In genomic region chr7:80187501-80187900, GRCm38 (mm10) we compare ENCODE assay signal across 8 mouse cellular contexts. TPM values are rescaled to one million over a fixed set of nuclear protein-coding genes. Genes with fewer than 3 reads are reported as not detected.
A peak's percentile ranks its signal among the peaks of the same experiment; 100 is the strongest.
DNase-seq lines count a peak whose midpoint lies in the region; ATAC-seq and TF ChIP-seq lines count a peak whose summit lies in the region.

No protein-coding gene starts in this region.

- no peak for TF ChIP-seq EP300 in lung, postnatal 0 days (IDR thresholded peaks at IDR 0.05)

- peak overlapping the region; percentile 26; the same call in 1 of the 2 replicates for H3K27ac ChIP-seq in cerebellum, adult 2 months (ENCODE audit: insufficient read depth, low read length)
- H3K27ac ChIP-seq in lung, postnatal 0 days (ENCODE audit: low read length), result no peak overlapping the region
- no peak overlapping the region for H3K27ac ChIP-seq in limb, embryonic 13.5 days
- no peak overlapping the region; the same call in 1 of the 2 replicates for H3K27ac ChIP-seq in stomach, embryonic 14.5 days (ENCODE audit: low read length)

- peaks cover 3% of the 10 kb centered on the region; the same call in 1 of the 2 replicates for H3K4me1 ChIP-seq in cerebellum, adult 2 months (ENCODE audit: control insufficient read depth, insufficient read depth, low read length)
- H3K4me1 ChIP-seq in lung, postnatal 0 days (ENCODE audit: insufficient read depth, low read depth, low read length), result peaks cover 24% of the 10 kb centered on the region
- H3K4me1 ChIP-seq in limb, embryonic 13.5 days, result peaks cover 44% of the 10 kb centered on the region
- peaks cover 30% of the 10 kb centered on the region for H3K4me1 ChIP-seq in stomach, embryonic 14.5 days (ENCODE audit: control insufficient read depth, insufficient read depth, low read length)

- TF ChIP-seq POLR2A in cerebellum, adult 2 months (IDR thresholded peaks at IDR 0.05; ENCODE audit: borderline replicate concordance, insufficient read depth, low read length), result no peak

- H3K4me3 ChIP-seq in cerebellum, adult 2 months (replicated peaks; ENCODE audit: insufficient read depth, low read depth, low read length), result peak overlapping the region; percentile 60
- 0 out of 2 replicates have a peak overlapping the region, but pooled peaks have one; percentile 49 for H3K4me3 ChIP-seq in lung, postnatal 0 days (ENCODE audit: low read depth, low read length)
- H3K4me3 ChIP-seq in limb, embryonic 13.5 days, result peak overlapping the region; percentile 54
- peak overlapping the region; percentile 43 for H3K4me3 ChIP-seq in stomach, embryonic 14.5 days (ENCODE audit: low read depth, low read length)

- H3K9ac ChIP-seq in lung, postnatal 0 days (replicated peaks; ENCODE audit: low read depth), result no peak overlapping the region
- 0 out of 2 replicates have a peak overlapping the region, but pooled peaks have one; percentile 9 for H3K9ac ChIP-seq in limb, embryonic 13.5 days
- no peak overlapping the region for H3K9ac ChIP-seq in stomach, embryonic 14.5 days (replicated peaks; ENCODE audit: low read depth, low read length)

- ATAC-seq in lung, postnatal 0 days, result no peak
- no peak for ATAC-seq in limb, embryonic 13.5 days (ENCODE audit: low FRiP score, low read depth)
- ATAC-seq in stomach, embryonic 14.5 days (ENCODE audit: insufficient number of reproducible peaks, insufficient read depth, low FRiP score, low read depth), result no peak

- H3K27me3 ChIP-seq in cerebellum, adult 2 months (ENCODE audit: control insufficient read depth, insufficient read depth, low read length), result no peaks in the 10 kb centered on the region
- no peaks in the 10 kb centered on the region for H3K27me3 ChIP-seq in lung, postnatal 0 days (replicated peaks; ENCODE audit: insufficient read depth, low read length)
- H3K27me3 ChIP-seq in limb, embryonic 13.5 days, result no peaks in the 10 kb centered on the region
- H3K27me3 ChIP-seq in stomach, embryonic 14.5 days (ENCODE audit: control insufficient read depth, insufficient read depth, low read length), result no peaks in the 10 kb centered on the region

- WGBS in cerebellum, adult 2 months, result 57% methylated on average over 12 of the region's 12 CpGs
- 71% methylated on average over 12 of the region's 12 CpGs for WGBS in lung, postnatal 0 days
- 79% methylated on average over 12 of the region's 12 CpGs for WGBS in limb, embryonic 13.5 days
- 57% methylated on average over 12 of the region's 12 CpGs for WGBS in stomach, embryonic 14.5 days

- H3K4me2 ChIP-seq in lung, postnatal 0 days (replicated peaks; ENCODE audit: low read depth, low read length), result peak overlapping the region; percentile 71
- H3K4me2 ChIP-seq in limb, embryonic 13.5 days (replicated peaks), result peak overlapping the region; percentile 92
- peak overlapping the region; percentile 70 for H3K4me2 ChIP-seq in stomach, embryonic 14.5 days (replicated peaks; ENCODE audit: low read depth, low read length)

- no peaks in the 10 kb centered on the region for H3K9me3 ChIP-seq in lung, postnatal 0 days (ENCODE audit: low read length)
- no peaks in the 10 kb centered on the region for H3K9me3 ChIP-seq in limb, embryonic 13.5 days
- H3K9me3 ChIP-seq in stomach, embryonic 14.5 days (ENCODE audit: control insufficient read depth, low read depth, low read length), result no peaks in the 10 kb centered on the region

- TF ChIP-seq CTCF in cerebellum, adult 2 months (IDR thresholded peaks at IDR 0.05; ENCODE audit: borderline replicate concordance, insufficient read depth, low read depth, low read length), result no peak
- no peak for TF ChIP-seq CTCF in lung, postnatal 0 days (IDR thresholded peaks at IDR 0.05)

- DNase-seq in cerebellum, adult 2 months, result peak; percentile 29 to 37
- DNase-seq in cerebellum, postnatal 4 days (ENCODE audit: low spot score in 2 of 2), result no peak
- no peak for DNase-seq in lung, postnatal 0 days (ENCODE audit: low spot score)
- no peak for DNase-seq in lung, postnatal 25 days (ENCODE audit: low spot score)
- no peak for DNase-seq in spleen, postnatal 10 days (ENCODE audit: low spot score in 2 of 2)
- no peak for DNase-seq in cerebellum, adult 11-12 months

- no peaks in the 10 kb centered on the region for H3K36me3 ChIP-seq in lung, postnatal 0 days (ENCODE audit: insufficient read depth, low read length)
- H3K36me3 ChIP-seq in limb, embryonic 13.5 days, result no peaks in the 10 kb centered on the region
- no peaks in the 10 kb centered on the region for H3K36me3 ChIP-seq in stomach, embryonic 14.5 days (ENCODE audit: control insufficient read depth, insufficient read depth, low read length)

RNA-seq across cellular contexts. Expression of gene Sema4b, which starts 0.9 kb away (rescaled TPM):
- 10.7 and 11.5 TPM in 2 replicates for polyA plus RNA-seq in cerebellum, adult 2 months (2012; rRNA removed)
- polyA plus RNA-seq in lung, postnatal 0 days (2015; fragmentation: Nextera tagmentation; extraction: Ambion mirVana), result 11.6 and 11.8 TPM in 2 replicates
- 14.1 and 15.6 TPM in 2 replicates for polyA plus RNA-seq in limb, embryonic 13.5 days (2015; fragmentation: Nextera tagmentation; extraction: Ambion mirVana)
- 21.7 and 23.4 TPM in 2 replicates for polyA plus RNA-seq in stomach, embryonic 14.5 days (2014; fragmentation: Nextera tagmentation; extraction: Ambion mirVana)

RNA-seq across cellular contexts. Expression of gene Cib1, which starts 45.1 kb away (rescaled TPM):
- polyA plus RNA-seq in cerebellum, adult 2 months (2012; rRNA removed), result 40.1 and 45.0 TPM in 2 replicates
- 108 and 123 TPM in 2 replicates for polyA plus RNA-seq in lung, postnatal 0 days (2015; fragmentation: Nextera tagmentation; extraction: Ambion mirVana)
- 61.9 and 70.1 TPM in 2 replicates for polyA plus RNA-seq in limb, embryonic 13.5 days (2015; fragmentation: Nextera tagmentation; extraction: Ambion mirVana)
- polyA plus RNA-seq in stomach, embryonic 14.5 days (2014; fragmentation: Nextera tagmentation; extraction: Ambion mirVana), result 108 and 112 TPM in 2 replicates

RNA-seq across cellular contexts. Expression of gene Gdpgp1, which starts 45.2 kb away (rescaled TPM):
- polyA plus RNA-seq in cerebellum, adult 2 months (2012; rRNA removed), result 3.9 and 4.1 TPM in 2 replicates
- polyA plus RNA-seq in lung, postnatal 0 days (2015; fragmentation: Nextera tagmentation; extraction: Ambion mirVana), result 2.6 and 2.8 TPM in 2 replicates
- 3.5 TPM in 2 replicates for polyA plus RNA-seq in limb, embryonic 13.5 days (2015; fragmentation: Nextera tagmentation; extraction: Ambion mirVana)
- 5.0 and 5.6 TPM in 2 replicates for polyA plus RNA-seq in stomach, embryonic 14.5 days (2014; fragmentation: Nextera tagmentation; extraction: Ambion mirVana)

RNA-seq across cellular contexts. Expression of gene Ttll13, which starts 58.7 kb away (rescaled TPM):
- 0.69 and 0.98 TPM in 2 replicates for polyA plus RNA-seq in cerebellum, adult 2 months (2012; rRNA removed)
- 1.9 and 2.1 TPM in 2 replicates for polyA plus RNA-seq in lung, postnatal 0 days (2015; fragmentation: Nextera tagmentation; extraction: Ambion mirVana)
- polyA plus RNA-seq in limb, embryonic 13.5 days (2015; fragmentation: Nextera tagmentation; extraction: Ambion mirVana), result 1.3 and 1.5 TPM in 2 replicates
- 1.0 and 1.8 TPM in 2 replicates for polyA plus RNA-seq in stomach, embryonic 14.5 days (2014; fragmentation: Nextera tagmentation; extraction: Ambion mirVana)

Comparison
In these comparisons a context has a peak if more than half of its experiments do, and no peak if none do; other contexts are left out.
1. DNase-seq: peak in cerebellum, adult 2 months (2 of 2); none in cerebellum, postnatal 4 days (0 of 2), lung, postnatal 0 days (single experiment), lung, postnatal 25 days (single experiment), spleen, postnatal 10 days (0 of 2) and cerebellum, adult 11-12 months (single experiment).
2. Peak in every context shown above with its lines, with median percentiles within 50 percentile points of each other: H3K4me3 ChIP-seq and H3K4me2 ChIP-seq.